Mouse (Mus musculus) layer of hippocampus, adult 8-10 months (tissue): ENCODE results near the gene App. TPM values are rescaled to one million over a fixed set of nuclear protein-coding genes. Genes with fewer than 3 reads are reported as not detected.
A peak's percentile ranks its signal among the peaks of the same experiment; 100 is the strongest.

Experiments
- DNase-seq, 2 experiments: peaks; one replicate each; pipeline ENCODE4 v3.0.0; 2022; ENCODE audit warnings: low spot score in 2 of 2
- total RNA-seq, 4 experiments: library from RNA; stranded (reverse); gene quantifications; 2 replicates each; pipeline ENCODE4 v1.2.4; 2022

Gene App
- total RNA-seq, 4 experiments from 2014 or later: 1,204 to 1,249 (median 1,228) TPM

GRCm38 (mm10) chr16:85151681-85152080, 21.9 kb downstream of the App start:
- DNase-seq: no peak

- no peak for DNase-seq
Measured at GRCm38 (mm10) chr16:85150902-85151301, 22.7 kb downstream of the App start.

- DNase-seq: no peak
Measured at GRCm38 (mm10) chr16:85149509-85149871, 24.1 kb downstream of the App start.

- no peak for DNase-seq
Measured at GRCm38 (mm10) chr16:85148615-85149508, 24.7 kb downstream of the App start.

- no peak for DNase-seq
Measured at GRCm38 (mm10) chr16:85147440-85147839, 26.1 kb downstream of the App start.

GRCm38 (mm10) chr16:85145771-85146178, 27.8 kb downstream of the App start:
- DNase-seq: no peak

- DNase-seq: no peak
Measured at GRCm38 (mm10) chr16:85145369-85145768, 28.2 kb downstream of the App start.

- DNase-seq: no peak
Measured at GRCm38 (mm10) chr16:85144401-85144800, 29.2 kb downstream of the App start.

GRCm38 (mm10) chr16:85143863-85144262, 29.7 kb downstream of the App start:
- no peak for DNase-seq

- DNase-seq: no peak
Measured at GRCm38 (mm10) chr16:85143188-85143587, 30.4 kb downstream of the App start.

GRCm38 (mm10) chr16:85141404-85141803, 32.2 kb downstream of the App start:
- DNase-seq: no peak

- no peak for DNase-seq
Measured at GRCm38 (mm10) chr16:85139178-85139604, 34.4 kb downstream of the App start.

GRCm38 (mm10) chr16:85137348-85137747, 36.2 kb downstream of the App start:
- DNase-seq: peak; percentile 44 to 62

GRCm38 (mm10) chr16:85136046-85136445, 37.5 kb downstream of the App start:
- DNase-seq: no peak

GRCm38 (mm10) chr16:85133468-85133881, 40.1 kb downstream of the App start:
- no peak for DNase-seq

GRCm38 (mm10) chr16:85133057-85133456, 40.5 kb downstream of the App start:
- DNase-seq: no peak

GRCm38 (mm10) chr16:85132182-85132581, 41.4 kb downstream of the App start:
- no peak for DNase-seq

- DNase-seq: no peak
Measured at GRCm38 (mm10) chr16:85130861-85131556, 42.6 kb downstream of the App start.

GRCm38 (mm10) chr16:85128693-85129657, 44.6 kb downstream of the App start:
- no peak for DNase-seq

GRCm38 (mm10) chr16:85128347-85128664, 45.3 kb downstream of the App start:
- DNase-seq: no peak

- DNase-seq: no peak
Measured at GRCm38 (mm10) chr16:85127661-85128346, 45.8 kb downstream of the App start.
